25 mouse cellular contexts compared by ENCODE assay signal in the genomic region with DNA sequence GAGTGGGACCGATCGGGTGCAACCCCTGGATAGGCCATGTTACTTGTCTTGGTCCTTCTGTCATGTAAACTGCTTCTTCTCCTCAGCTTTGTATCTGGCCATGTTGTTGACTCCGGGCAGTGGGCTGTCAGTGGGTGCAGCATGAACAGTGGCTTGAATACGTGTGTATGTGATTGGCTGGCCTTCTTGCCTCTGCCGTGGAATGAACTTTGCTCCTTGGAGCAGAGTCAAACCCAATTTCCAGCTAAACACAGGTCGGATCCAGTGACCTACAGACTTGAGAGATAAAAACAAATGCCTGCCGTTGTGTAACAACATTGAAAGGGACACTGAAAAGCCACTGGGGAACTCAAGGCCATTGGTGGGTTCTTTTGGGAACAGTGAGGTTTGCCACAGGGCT.
DNase-seq lines count a peak whose midpoint lies in the region; ATAC-seq and TF ChIP-seq lines count a peak whose summit lies in the region.
"Had no signal": no experiment of that assay in that cellular context is flagged by ENCODE, and none has a peak within 500 bp of the region (broad histone marks: within the 10 kb centered on the region; RNA-seq: fewer than 3 reads in every experiment).

No protein-coding gene starts in this region.

- no peaks in the 10 kb centered on the region for H3K27me3 ChIP-seq in liver, adult 2 months (ENCODE audit: control insufficient read depth, insufficient read depth, low read length)
- no peaks in the 10 kb centered on the region for H3K27me3 ChIP-seq in liver, embryonic 11.5 days (replicated peaks; ENCODE audit: control insufficient read depth, insufficient read depth, low read length)
- no peaks in the 10 kb centered on the region for H3K27me3 ChIP-seq in liver, embryonic 14.5 days (ENCODE audit: control insufficient read depth, insufficient read depth, low read length)
- H3K27me3 ChIP-seq in forebrain, postnatal 0 days (ENCODE audit: insufficient read depth, low read length) = no peaks in the 10 kb centered on the region
- H3K27me3 ChIP-seq: embryonic facial prominence, embryonic 15.5 days; limb, embryonic 15.5 days; neural tube, embryonic 13.5 days had no signal

- H3K9ac ChIP-seq in liver, adult 2 months (ENCODE audit: low read depth, low read length) = no peak overlapping the region
- H3K9ac ChIP-seq in liver, embryonic 11.5 days (ENCODE audit: low read depth, low read length) = no peak overlapping the region
- no peak overlapping the region for H3K9ac ChIP-seq in liver, embryonic 14.5 days (replicated peaks)
- H3K9ac ChIP-seq in forebrain, postnatal 0 days = no peak overlapping the region
- H3K9ac ChIP-seq: embryonic facial prominence, embryonic 15.5 days; limb, embryonic 15.5 days; neural tube, embryonic 13.5 days had no signal

- H3K4me3 ChIP-seq in liver, adult 2 months (ENCODE audit: insufficient read depth, low read depth, low read length) = no peak overlapping the region
- H3K4me3 ChIP-seq in liver, embryonic 11.5 days (ENCODE audit: low read depth, low read length) = no peak overlapping the region
- H3K4me3 ChIP-seq in liver, embryonic 14.5 days (ENCODE audit: insufficient read depth in 1 of 2, low read depth in 2 of 2, low read length in 2 of 2) = no peak overlapping the region
- no peak overlapping the region for H3K4me3 ChIP-seq in forebrain, postnatal 0 days (ENCODE audit: low read depth, low read length)
- H3K4me3 ChIP-seq: embryonic facial prominence, embryonic 15.5 days; hindbrain, embryonic 10.5 days; limb, embryonic 15.5 days; midbrain, embryonic 10.5 days; myocyte; neural tube, embryonic 13.5 days had no signal

- TF ChIP-seq EP300 in liver, embryonic 14.5 days (IDR thresholded peaks at IDR 0.05; ENCODE audit: low read depth) = no peak

- peak; percentile 60 for DNase-seq in kidney, adult 11 months
- no peak for DNase-seq in kidney, postnatal 14 days
- peak; percentile 97 for DNase-seq in liver, adult 2 months (ENCODE audit: extremely low read depth, low read depth, low spot score)
- no peak for DNase-seq in liver, embryonic 11.5 days (ENCODE audit: low spot score)
- peak; percentile 2 to 18 (median 7) for DNase-seq in liver, embryonic 14.5 days (ENCODE audit: low read depth in 3 of 3, low spot score in 3 of 3)
- DNase-seq in forebrain, postnatal 0 days = no peak
- DNase-seq in lung, adult 18-20 months = no peak
- DNase-seq: cerebellum, adult 8-10 months; cerebellum, postnatal 36 days; gastrocnemius, postnatal 10 days; lung, postnatal 10 days; retina, postnatal 1 day; right cerebral cortex, postnatal 25 days; thymus, postnatal 14 days had no signal

- H3K79me2 ChIP-seq in liver, adult 2 months (ENCODE audit: control insufficient read depth, insufficient read depth, low read length) = no peaks in the 10 kb centered on the region

- TF ChIP-seq POLR2A in liver, adult 2 months (IDR thresholded peaks at IDR 0.05; ENCODE audit: extremely low read depth, insufficient read depth, low read length) = no peak

- no peak overlapping the region for H3K4me2 ChIP-seq in liver, embryonic 11.5 days
- H3K4me2 ChIP-seq in liver, embryonic 14.5 days (ENCODE audit: low read depth) = no peak overlapping the region
- no peak overlapping the region for H3K4me2 ChIP-seq in forebrain, postnatal 0 days (ENCODE audit: low read depth)
- H3K4me2 ChIP-seq: embryonic facial prominence, embryonic 15.5 days; heart, embryonic 11.5 days; limb, embryonic 15.5 days; neural tube, embryonic 13.5 days had no signal

- no peak for TF ChIP-seq CTCF in liver, adult 2 months (IDR thresholded peaks at IDR 0.05; ENCODE audit: low read depth, low read length)
- no peak for TF ChIP-seq CTCF in liver, embryonic 14.5 days (IDR thresholded peaks at IDR 0.05; ENCODE audit: low read depth)
- no peak for TF ChIP-seq CTCF in forebrain, postnatal 0 days (IDR thresholded peaks at IDR 0.05; ENCODE audit: low read depth)

- H3K27ac ChIP-seq in liver, adult 2 months (replicated peaks; ENCODE audit: insufficient read depth, low read depth, low read length) = peak overlapping the region; percentile 91
- no peak overlapping the region for H3K27ac ChIP-seq in liver, embryonic 11.5 days (ENCODE audit: low read depth, low read length)
- no peak overlapping the region for H3K27ac ChIP-seq in liver, embryonic 14.5 days
- H3K27ac ChIP-seq in forebrain, postnatal 0 days (ENCODE audit: low read depth, low read length) = no peak overlapping the region
- H3K27ac ChIP-seq: embryonic facial prominence, embryonic 15.5 days; hindbrain, embryonic 10.5 days; kidney, postnatal 0 days; limb, embryonic 15.5 days; midbrain, embryonic 10.5 days; neural tube, embryonic 13.5 days had no signal

- WGBS in liver, adult 2 months = 34% methylated on average over 7 of the region's 7 CpGs
- WGBS in liver, embryonic 11.5 days = 68% methylated on average over 7 of the region's 7 CpGs
- 58% methylated on average over 7 of the region's 7 CpGs for WGBS in liver, embryonic 14.5 days (ENCODE audit: insufficient replicate concordance)
- 80% methylated on average over 7 of the region's 7 CpGs for WGBS in forebrain, postnatal 0 days

- peaks cover 6% of the 10 kb centered on the region for H3K4me1 ChIP-seq in liver, adult 2 months (ENCODE audit: control insufficient read depth, insufficient read depth, low read length)
- no peaks in the 10 kb centered on the region for H3K4me1 ChIP-seq in liver, embryonic 11.5 days (replicated peaks; ENCODE audit: control insufficient read depth, insufficient read depth, low read length)
- H3K4me1 ChIP-seq in liver, embryonic 14.5 days (replicated peaks; ENCODE audit: control insufficient read depth in 2 of 2, insufficient read depth in 2 of 2, low read length in 1 of 2) = 0 out of 4 replicates have a peak, but pooled peaks cover 0 to 2% of the 10 kb centered on the region in 2 experiments
- no peaks in the 10 kb centered on the region for H3K4me1 ChIP-seq in forebrain, postnatal 0 days (ENCODE audit: insufficient read depth)
- H3K4me1 ChIP-seq: embryonic facial prominence, embryonic 15.5 days; limb, embryonic 15.5 days had no signal

- ATAC-seq in liver, embryonic 11.5 days (replicated peaks; ENCODE audit: low FRiP score) = no peak
- peak; percentile 33; the same call in 1 of the 2 replicates for ATAC-seq in liver, embryonic 14.5 days (ENCODE audit: insufficient read depth)
- no peak for ATAC-seq in forebrain, postnatal 0 days
- ATAC-seq: forebrain, embryonic 14.5 days; hindbrain, embryonic 16.5 days; midbrain, embryonic 16.5 days had no signal

- H3K36me3 ChIP-seq in liver, adult 2 months (ENCODE audit: control insufficient read depth, insufficient read depth, low read length) = no peaks in the 10 kb centered on the region
- no peaks in the 10 kb centered on the region for H3K36me3 ChIP-seq in liver, embryonic 11.5 days (ENCODE audit: control insufficient read depth, insufficient read depth, low read length)
- no peaks in the 10 kb centered on the region for H3K36me3 ChIP-seq in liver, embryonic 14.5 days (replicated peaks; ENCODE audit: control insufficient read depth, insufficient read depth, low read depth)
- H3K36me3 ChIP-seq in forebrain, postnatal 0 days (ENCODE audit: insufficient read depth) = no peaks in the 10 kb centered on the region
- H3K36me3 ChIP-seq: embryonic facial prominence, embryonic 15.5 days; hindbrain, embryonic 10.5 days; limb, embryonic 15.5 days; midbrain, embryonic 10.5 days; neural tube, embryonic 13.5 days had no signal

- no peaks in the 10 kb centered on the region for H3K9me3 ChIP-seq in liver, embryonic 11.5 days (ENCODE audit: control insufficient read depth, low read length)
- no peaks in the 10 kb centered on the region for H3K9me3 ChIP-seq in liver, embryonic 14.5 days (ENCODE audit: control insufficient read depth, low read length)
- H3K9me3 ChIP-seq in forebrain, postnatal 0 days (ENCODE audit: low read length) = no peaks in the 10 kb centered on the region; the same call in 1 of the 2 replicates
- H3K9me3 ChIP-seq: embryonic facial prominence, embryonic 15.5 days; hindbrain, embryonic 10.5 days; limb, embryonic 15.5 days had no signal

Comparison
In these comparisons a context has a peak if more than half of its experiments do, and no peak if none do; other contexts are left out.
1. DNase-seq: peak in kidney, adult 11 months (single experiment), liver, adult 2 months (single experiment) and liver, embryonic 14.5 days (3 of 3); none in kidney, postnatal 14 days (single experiment), liver, embryonic 11.5 days (single experiment), forebrain, postnatal 0 days (single experiment) and lung, adult 18-20 months (0 of 2).